8 mouse cellular contexts compared by ENCODE assay signal in genomic region chr19:47089718-47090525, GRCm38 (mm10). TPM values are rescaled to one million over a fixed set of nuclear protein-coding genes. Genes with fewer than 3 reads are reported as not detected.
DNase-seq lines count a peak whose midpoint lies in the region; ATAC-seq and TF ChIP-seq lines count a peak whose summit lies in the region.

No protein-coding gene starts in this region.

- peaks cover 2% of the 10 kb centered on the region; the same call in 1 of the 2 replicates for H3K4me1 ChIP-seq in spleen, adult 2 months (ENCODE audit: control insufficient read depth, insufficient read depth, insufficient read length)
- H3K4me1 ChIP-seq in embryonic facial prominence, embryonic 15.5 days, result peaks cover 24% of the 10 kb centered on the region
- H3K4me1 ChIP-seq in intestine, embryonic 16.5 days (ENCODE audit: control insufficient read depth, insufficient read depth, low read length), result peaks cover 12% of the 10 kb centered on the region
- H3K4me1 ChIP-seq in megakaryocyte, embryonic 14.5 days, result peaks cover 45% of the 10 kb centered on the region

- no peak for TF ChIP-seq CTCF in spleen, adult 2 months (IDR thresholded peaks at IDR 0.05; ENCODE audit: extremely low read depth, insufficient read depth, insufficient read length, insufficient replicate concordance)

- H3K9ac ChIP-seq in embryonic facial prominence, embryonic 15.5 days, result peak overlapping the region; percentile 86
- peak overlapping the region; percentile 99 for H3K9ac ChIP-seq in intestine, embryonic 16.5 days (ENCODE audit: low read depth, low read length)

- peak; percentile 18 for DNase-seq in embryo, embryonic 10.5 days (ENCODE audit: low spot score)
- no peak for DNase-seq in embryo, embryonic 11 days
- DNase-seq in spleen, adult 2 months (ENCODE audit: low read depth in 1 of 2, low spot score in 2 of 2), result peak in 1 of 2 experiments; percentile 5
- no peak for DNase-seq in spleen, postnatal 36 days (ENCODE audit: low spot score in 2 of 2)
- DNase-seq in urinary bladder, postnatal 25 days (ENCODE audit: low spot score), result no peak

- peak; percentile 49 for ATAC-seq in embryonic facial prominence, embryonic 15.5 days (ENCODE audit: insufficient number of reproducible peaks, low FRiP score, low TSS enrichment, low read depth)
- ATAC-seq in intestine, embryonic 16.5 days, result peak; percentile 75

- H3K4me3 ChIP-seq in spleen, adult 2 months (ENCODE audit: extremely low read depth, insufficient read depth, insufficient read length), result peak overlapping the region; percentile 77
- H3K4me3 ChIP-seq in embryonic facial prominence, embryonic 15.5 days (replicated peaks), result peak overlapping the region; percentile 97
- peak overlapping the region; percentile 95 for H3K4me3 ChIP-seq in intestine, embryonic 16.5 days (ENCODE audit: low read length)
- peak overlapping the region; percentile 93 for H3K4me3 ChIP-seq in megakaryocyte, embryonic 14.5 days (replicated peaks)

- peak overlapping the region; percentile 58 for H3K4me2 ChIP-seq in embryonic facial prominence, embryonic 15.5 days (replicated peaks)
- peak overlapping the region; percentile 76 for H3K4me2 ChIP-seq in intestine, embryonic 16.5 days (ENCODE audit: low read depth, low read length)

- no peaks in the 10 kb centered on the region for H3K9me3 ChIP-seq in embryonic facial prominence, embryonic 15.5 days (replicated peaks)
- no peaks in the 10 kb centered on the region for H3K9me3 ChIP-seq in intestine, embryonic 16.5 days (ENCODE audit: control insufficient read depth, low read length)
- H3K9me3 ChIP-seq in megakaryocyte, embryonic 14.5 days, result no peaks in the 10 kb centered on the region

- peak overlapping the region; percentile 55 for H3K27ac ChIP-seq in spleen, adult 2 months (ENCODE audit: insufficient read depth, low read length)
- peak overlapping the region; percentile 88 for H3K27ac ChIP-seq in embryonic facial prominence, embryonic 15.5 days (replicated peaks)
- H3K27ac ChIP-seq in intestine, embryonic 16.5 days (ENCODE audit: low read length), result peak overlapping the region; percentile 91

- H3K27me3 ChIP-seq in spleen, adult 2 months (ENCODE audit: control insufficient read depth, insufficient read depth, low read length), result no peaks in the 10 kb centered on the region
- H3K27me3 ChIP-seq in embryonic facial prominence, embryonic 15.5 days, result no peaks in the 10 kb centered on the region
- no peaks in the 10 kb centered on the region for H3K27me3 ChIP-seq in intestine, embryonic 16.5 days (replicated peaks; ENCODE audit: control insufficient read depth, insufficient read depth, low read length)
- no peaks in the 10 kb centered on the region for H3K27me3 ChIP-seq in megakaryocyte, embryonic 14.5 days (replicated peaks)

- peaks cover 6% of the 10 kb centered on the region for H3K36me3 ChIP-seq in spleen, adult 2 months (ENCODE audit: control insufficient read depth, insufficient read depth, low read length)
- H3K36me3 ChIP-seq in embryonic facial prominence, embryonic 15.5 days, result peaks cover 27% of the 10 kb centered on the region
- peaks cover 1% of the 10 kb centered on the region; the same call in 1 of the 2 replicates for H3K36me3 ChIP-seq in intestine, embryonic 16.5 days (ENCODE audit: control insufficient read depth, insufficient read depth, low read length)
- H3K36me3 ChIP-seq in megakaryocyte, embryonic 14.5 days (replicated peaks; ENCODE audit: low read length), result peaks cover 53% of the 10 kb centered on the region

- no peak for TF ChIP-seq POLR2A in spleen, adult 2 months (IDR thresholded peaks at IDR 0.05; ENCODE audit: low read depth, low read length)

- 1% methylated on average over 36 of the region's 36 CpGs for WGBS in spleen, adult 2 months
- WGBS in embryonic facial prominence, embryonic 15.5 days, result 1% methylated on average over 36 of the region's 36 CpGs
- WGBS in intestine, embryonic 16.5 days, result 1% methylated on average over 36 of the region's 36 CpGs

RNA-seq across cellular contexts. Expression of gene Usmg5, which starts 0.5 kb away (rescaled TPM):
- 11.9 and 13.9 TPM in 2 replicates for polyA plus RNA-seq in spleen, adult 2 months (2012; rRNA removed)
- polyA plus RNA-seq in embryonic facial prominence, embryonic 15.5 days (2015; fragmentation: Nextera tagmentation; extraction: Ambion mirVana), result 1,091 and 1,212 TPM in 2 replicates
- polyA plus RNA-seq in intestine, embryonic 16.5 days (2015; fragmentation: Nextera tagmentation; extraction: Ambion mirVana), result 1,592 and 1,616 TPM in 2 replicates
- 34.9 TPM in 1 of 2 replicates, not detected in the other for polyA plus RNA-seq in megakaryocyte, embryonic 14.5 days (2012; ENCODE audit: insufficient read depth, low replicate concordance)

RNA-seq across cellular contexts. Expression of gene Pdcd11, which starts 0.6 kb away (rescaled TPM):
- polyA plus RNA-seq in spleen, adult 2 months (2012; rRNA removed), result 9.6 and 9.7 TPM in 2 replicates
- 8.3 and 10.3 TPM in 2 replicates for polyA plus RNA-seq in embryonic facial prominence, embryonic 15.5 days (2015; fragmentation: Nextera tagmentation; extraction: Ambion mirVana)
- polyA plus RNA-seq in intestine, embryonic 16.5 days (2015; fragmentation: Nextera tagmentation; extraction: Ambion mirVana), result 7.1 and 7.4 TPM in 2 replicates
- polyA plus RNA-seq in megakaryocyte, embryonic 14.5 days (2012; ENCODE audit: insufficient read depth, low replicate concordance), result 2.3 and 9.4 TPM in 2 replicates

RNA-seq across cellular contexts. Expression of gene Taf5, which starts 22.4 kb away (rescaled TPM):
- polyA plus RNA-seq in spleen, adult 2 months (2012; rRNA removed), result 2.4 and 3.1 TPM in 2 replicates
- polyA plus RNA-seq in embryonic facial prominence, embryonic 15.5 days (2015; fragmentation: Nextera tagmentation; extraction: Ambion mirVana), result 4.8 TPM in 2 replicates
- polyA plus RNA-seq in intestine, embryonic 16.5 days (2015; fragmentation: Nextera tagmentation; extraction: Ambion mirVana), result 3.6 and 3.8 TPM in 2 replicates
- 4.6 and 7.9 TPM in 2 replicates for polyA plus RNA-seq in megakaryocyte, embryonic 14.5 days (2012; ENCODE audit: insufficient read depth, low replicate concordance)

RNA-seq across cellular contexts. Expression of gene Pcgf6, which starts 39.2 kb away (rescaled TPM):
- polyA plus RNA-seq in spleen, adult 2 months (2012; rRNA removed), result 4.8 and 8.8 TPM in 2 replicates
- 17.4 and 17.8 TPM in 2 replicates for polyA plus RNA-seq in embryonic facial prominence, embryonic 15.5 days (2015; fragmentation: Nextera tagmentation; extraction: Ambion mirVana)
- 16.1 and 16.7 TPM in 2 replicates for polyA plus RNA-seq in intestine, embryonic 16.5 days (2015; fragmentation: Nextera tagmentation; extraction: Ambion mirVana)
- polyA plus RNA-seq in megakaryocyte, embryonic 14.5 days (2012; ENCODE audit: insufficient read depth, low replicate concordance), result 2.9 and 4.6 TPM in 2 replicates

RNA-seq across cellular contexts. Expression of gene Calhm2, which starts 48.2 kb away (rescaled TPM):
- polyA plus RNA-seq in spleen, adult 2 months (2012; rRNA removed), result 46.0 and 53.8 TPM in 2 replicates
- 11.9 and 13.4 TPM in 2 replicates for polyA plus RNA-seq in embryonic facial prominence, embryonic 15.5 days (2015; fragmentation: Nextera tagmentation; extraction: Ambion mirVana)
- 5.8 and 6.4 TPM in 2 replicates for polyA plus RNA-seq in intestine, embryonic 16.5 days (2015; fragmentation: Nextera tagmentation; extraction: Ambion mirVana)
- 3.1 and 3.2 TPM in 2 replicates for polyA plus RNA-seq in megakaryocyte, embryonic 14.5 days (2012; ENCODE audit: insufficient read depth, low replicate concordance)

Comparison
In these comparisons a context has a peak if more than half of its experiments do, and no peak if none do; other contexts are left out.
1. RNA of gene Usmg5, which starts 0.5 kb away (polyA plus RNA-seq): 1,592 to 1,616 TPM in intestine, embryonic 16.5 days and 1,091 to 1,212 TPM in embryonic facial prominence, embryonic 15.5 days; 34.9 TPM in megakaryocyte, embryonic 14.5 days and 11.9 to 13.9 TPM in spleen, adult 2 months; every median in the first group is over 10 times any median in the second.
2. Peak in every context shown above with its lines, with median percentiles within 50 percentile points of each other: H3K27ac ChIP-seq and H3K4me3 ChIP-seq.